Mouse (Mus musculus) embryonic facial prominence, embryonic 10.5 days (tissue): ENCODE measurements around the gene Rab1b. TPM values are rescaled to one million over a fixed set of nuclear protein-coding genes. Genes with fewer than 3 reads are reported as not detected.

Experiments
- DNase-seq: peaks from one replicate; pipeline ENCODE4 v3.0.0-alpha.2; 2017; ENCODE audit warnings: low spot score
- H3K27ac ChIP-seq: fragments of 300-500 bp; sonication (generic); replicated peaks from 2 replicates; pipeline ENCODE4 v1.5.1; 2016; ENCODE audit warnings: mild to moderate bottlenecking
- H3K27me3 ChIP-seq: fragments of 300-500 bp; sonication (generic); replicated peaks from 2 replicates; pipeline ENCODE4 v1.6.1; 2016; ENCODE audit warnings: low read depth, mild to moderate bottlenecking; ENCODE audit not compliant: poor library complexity, severe bottlenecking
- H3K36me3 ChIP-seq: fragments of 300-500 bp; sonication (generic); replicated peaks from 2 replicates; pipeline ENCODE4 v1.6.1; 2016; ENCODE audit warnings: mild to moderate bottlenecking, moderate library complexity
- H3K4me1 ChIP-seq: fragments of 300-500 bp; sonication (generic); 2 replicates; pipeline ENCODE4 v1.6.1; 2016
- H3K4me3 ChIP-seq: fragments of 300-500 bp; sonication (generic); 2 replicates; pipeline ENCODE4 v1.5.1; 2016; ENCODE audit warnings: mild to moderate bottlenecking, moderate library complexity
- H3K9me3 ChIP-seq: fragments of 300-500 bp; sonication (generic); 2 replicates; pipeline ENCODE4 v1.6.1; 2016; ENCODE audit warnings: mild to moderate bottlenecking
- WGBS: fragments of 180-500 bp; shearing (Covaris S2); methylation state at CpG from one replicate; pipeline ENCODE4 v1.1.7; 2016; 5-methylcytosine and 5-hydroxymethylcytosine counted together
- polyA plus RNA-seq: library from polyadenylated mRNA; unstranded; fragments of >200 nt; fragmentation: Nextera tagmentation; extraction: Ambion mirVana; gene quantifications from 2 replicates; pipeline ENCODE4 v1.2.1, GENCODE M21; 2016

Gene Rab1b
- polyA plus RNA-seq, 1 experiment from 2014 or later = 266 TPM

GRCm38 (mm10) chr19:5052166-5052822 is 54.6 kb downstream of the Rab1b start:
- Histone ChIP-seq H3K9me3 (no peaks in the 10 kb centered on the region), H3K4me3 (peak overlapping the region; percentile 44), H3K4me1 (peaks cover 48% of the 10 kb centered on the region), H3K27ac (peak overlapping the region; percentile 37; the same call in 1 of the 2 replicates), H3K36me3 (peaks cover 28% of the 10 kb centered on the region), H3K27me3 (peaks cover 56% of the 10 kb centered on the region)
- WGBS = 25% methylated on average over 25 of the region's 25 CpGs
- DNase-seq = no peak

- WGBS = 35% methylated on average over 3 of the region's 3 CpGs
- Histone ChIP-seq H3K4me1 (peaks cover 41% of the 10 kb centered on the region), H3K36me3 (peaks cover 36% of the 10 kb centered on the region), H3K4me3 (peak overlapping the region; percentile 44), H3K9me3 (no peaks in the 10 kb centered on the region), H3K27me3 (peaks cover 56% of the 10 kb centered on the region), H3K27ac (peak overlapping the region; percentile 67)
- DNase-seq = no peak
These were observed 55.4 kb downstream of the Rab1b start for GRCm38 (mm10) chr19:5051515-5051914.

- Histone ChIP-seq H3K27ac (peak overlapping the region; percentile 67), H3K4me3 (peak overlapping the region; percentile 44), H3K27me3 (peaks cover 56% of the 10 kb centered on the region), H3K36me3 (peaks cover 41% of the 10 kb centered on the region), H3K4me1 (peaks cover 36% of the 10 kb centered on the region), H3K9me3 (no peaks in the 10 kb centered on the region)
- WGBS = 4% methylated on average over 17 of the region's 17 CpGs
- peak; percentile 52 for DNase-seq
These were observed 55.8 kb downstream of the Rab1b start for GRCm38 (mm10) chr19:5051031-5051430.

GRCm38 (mm10) chr19:5050047-5050905 is 56.6 kb downstream of the Rab1b start, which contains the start of gene Rin1:
TSS of gene Rin1 (plus strand) at chr19:5050481.
- Histone ChIP-seq H3K27ac (peak within 1 kb of the TSS; percentile 67), H3K4me3 (peak within 1 kb of the TSS; percentile 44)
- 12% methylated on average over 14 of the region's 14 CpGs for WGBS

DNA sequence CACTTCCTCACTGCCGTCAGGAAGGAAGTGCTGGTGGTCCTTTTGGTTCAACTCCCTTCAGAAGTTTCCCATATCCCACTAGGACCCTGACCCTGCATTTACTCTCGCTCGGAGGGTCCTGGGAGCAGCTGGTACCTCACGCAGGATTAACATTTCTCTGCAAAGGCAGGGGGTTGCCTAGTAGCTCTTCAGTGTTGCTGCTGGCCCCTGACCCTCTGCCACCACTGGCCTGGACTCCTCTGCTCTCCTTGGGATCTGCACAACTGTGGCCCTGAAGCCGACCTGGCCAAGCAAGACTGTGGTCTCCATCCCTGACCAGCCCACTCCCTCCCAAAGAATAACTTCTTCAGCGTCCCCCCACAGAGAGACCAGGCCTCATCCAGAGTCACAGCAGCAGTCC is 57.5 kb downstream of the Rab1b start:
- WGBS = 79% methylated on average over 6 of the region's 6 CpGs
- no peak for DNase-seq
- Histone ChIP-seq H3K27me3 (peaks cover 46% of the 10 kb centered on the region), H3K27ac (no peak overlapping the region), H3K4me1 (peaks cover 36% of the 10 kb centered on the region), H3K4me3 (no peak overlapping the region), H3K36me3 (peaks cover 54% of the 10 kb centered on the region), H3K9me3 (no peaks in the 10 kb centered on the region)

More at GRCm38 (mm10) chr19:5050047-5050905, 56.6 kb downstream of the Rab1b start, which contains the start of gene Rin1:
- Histone ChIP-seq H3K4me1 (peaks cover 36% of the 10 kb centered on the region), H3K36me3 (peaks cover 49% of the 10 kb centered on the region), H3K27me3 (peaks cover 54% of the 10 kb centered on the region), H3K9me3 (no peaks in the 10 kb centered on the region)
- peak; percentile 76 for DNase-seq

Other genes starting within 250 kb of the Rab1b start
- gene Actn3, start 229.2 kb downstream of the Rab1b start, polyA plus RNA-seq = 5.0 and 6.7 TPM in 2 replicates
- 10.3 and 13.3 TPM in 2 replicates for gene Zdhhc24, start 228.4 kb downstream of the Rab1b start, polyA plus RNA-seq
- 5.8 and 6.1 TPM in 2 replicates for gene Bbs1, start 200.4 kb downstream of the Rab1b start, polyA plus RNA-seq
- gene Dpp3, start 178.8 kb downstream of the Rab1b start, polyA plus RNA-seq = 194 and 203 TPM in 2 replicates
- gene Peli3, start 163.9 kb downstream of the Rab1b start, polyA plus RNA-seq = 2.6 and 3.1 TPM in 2 replicates
- gene Mrpl11, start 144.9 kb downstream of the Rab1b start, polyA plus RNA-seq = 164 and 165 TPM in 2 replicates
- not detected in 2 replicates for gene Npas4, start 116.8 kb downstream of the Rab1b start, polyA plus RNA-seq
- 7.1 and 8.5 TPM in 2 replicates for gene Slc29a2, start 83.2 kb downstream of the Rab1b start, polyA plus RNA-seq
- gene B4gat1, start 68.2 kb downstream of the Rab1b start, polyA plus RNA-seq = 34.7 and 36.1 TPM in 2 replicates
- gene AC124502.3, start 68.2 kb downstream of the Rab1b start, polyA plus RNA-seq = 3.1 and 4.2 TPM in 2 replicates
- gene Brms1, start 65.7 kb downstream of the Rab1b start, polyA plus RNA-seq = 72.6 and 82.4 TPM in 2 replicates
- gene Rin1, start 56.6 kb downstream of the Rab1b start, polyA plus RNA-seq = 2.4 and 3.2 TPM in 2 replicates
- gene Cd248, start 39.0 kb downstream of the Rab1b start, polyA plus RNA-seq = 32.3 and 37.0 TPM in 2 replicates
- gene Tmem151a, start 21.5 kb downstream of the Rab1b start, polyA plus RNA-seq = 1.4 and 1.9 TPM in 2 replicates
- 70.5 and 73.4 TPM in 2 replicates for gene Yif1a, start 18.5 kb downstream of the Rab1b start, polyA plus RNA-seq
- gene Cnih2, start 8.6 kb downstream of the Rab1b start, polyA plus RNA-seq = 28.4 and 31.7 TPM in 2 replicates
- 30.0 and 31.2 TPM in 2 replicates for gene Klc2, start 11.5 kb upstream of the Rab1b start, polyA plus RNA-seq
- gene Pacs1, start 166.0 kb upstream of the Rab1b start, polyA plus RNA-seq = 24.8 and 25.6 TPM in 2 replicates
- 456 and 467 TPM in 2 replicates for gene Sf3b2, start 188.4 kb upstream of the Rab1b start, polyA plus RNA-seq
- gene Gal3st3, start 191.3 kb upstream of the Rab1b start, polyA plus RNA-seq = 8.5 and 8.6 TPM in 2 replicates
- not detected in 2 replicates for gene Catsper1, start 228.7 kb upstream of the Rab1b start, polyA plus RNA-seq
- gene Cst6, start 242.5 kb upstream of the Rab1b start, polyA plus RNA-seq = 0.24 and 0.65 TPM in 2 replicates